Mouse (Mus musculus) bone marrow macrophage, adult 2 months (primary cell): ENCODE results near the gene 2810408A11Rik.

ENCODE experiments used
- CTCF ChIP-seq: IDR thresholded peaks from 2 replicates; pipeline ENCODE4 v1.5.1; 2012; ENCODE audit warnings: low read depth, mild to moderate bottlenecking, low read length, moderate library complexity
- POLR2A ChIP-seq: IDR thresholded peaks from 2 replicates; pipeline ENCODE4 v1.6.1; 2012; ENCODE audit warnings: mild to moderate bottlenecking, low read depth, low read length, borderline replicate concordance

DNA sequence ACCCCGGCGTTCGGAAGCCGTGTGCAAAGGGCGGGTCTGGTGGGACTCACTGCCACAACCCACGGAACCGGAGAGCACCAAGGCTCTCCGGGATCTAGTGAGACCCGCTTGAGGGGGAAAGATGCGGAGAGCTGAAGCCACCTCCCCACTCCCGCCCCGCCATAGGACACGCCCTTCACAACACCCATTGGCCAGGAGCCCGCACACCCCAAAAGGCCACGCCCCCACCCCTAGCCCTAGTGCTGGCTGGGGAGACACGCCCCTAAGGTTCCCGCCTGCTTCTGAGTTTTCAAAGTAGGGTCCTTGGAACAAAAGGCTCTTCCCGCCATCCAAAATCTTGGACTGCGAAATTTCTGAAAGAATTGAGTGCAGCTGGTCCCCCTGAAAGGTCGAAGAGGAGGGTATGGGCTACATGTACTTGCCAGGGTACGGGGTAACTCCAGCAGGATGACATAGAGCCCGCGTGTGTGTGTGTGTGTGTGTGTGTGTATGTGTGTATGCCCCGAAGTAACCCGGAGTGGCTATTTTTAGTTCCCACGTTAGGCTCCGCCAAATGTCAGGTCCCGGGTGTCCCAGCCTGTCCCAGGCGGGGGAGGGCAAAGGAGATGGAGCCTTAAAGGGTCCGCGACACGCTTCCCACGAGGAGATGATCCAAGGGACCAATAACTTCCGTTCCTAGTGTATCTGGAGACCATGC is 47.4 kb upstream of the 2810408A11Rik start, which contains the start of gene Slc2a4:
- TF ChIP-seq POLR2A = no peak
- TF ChIP-seq CTCF = no peak
